Mouse (Mus musculus): ENCODE data around the gene Olfr539. TPM values are rescaled to one million over a fixed set of nuclear protein-coding genes. Genes with fewer than 3 reads are reported as not detected.
A peak's percentile ranks its signal among the peaks of the same experiment; 100 is the strongest.
"Not testable (repeated sequence)": the region's sequence is repeated elsewhere in the genome, so short reads cannot be mapped to it uniquely, and the experiment has no call there.

Gene Olfr539
- polyA plus RNA-seq (2015; fragmentation: Nextera tagmentation; extraction: Ambion mirVana): not detected in 2 replicates

- 58% methylated on average over 4 of the region's 4 CpGs for WGBS
- no peak for ATAC-seq (replicated peaks; ENCODE audit: insufficient number of reproducible peaks, insufficient read depth, low FRiP score, low read depth)
- Histone ChIP-seq H3K27ac (no peak within 1 kb of the TSS), H3K36me3 (no peaks in the 10 kb centered on the region), H3K4me3 (no peak within 1 kb of the TSS), H3K27me3 (no peaks in the 10 kb centered on the region), H3K9ac (no peak within 1 kb of the TSS), H3K4me1 (replicated peaks) (no peaks in the 10 kb centered on the region), H3K4me2 (no peak within 1 kb of the TSS), H3K9me3 (replicated peaks) (no peaks in the 10 kb centered on the region)
These were observed at the start of gene Olfr539 for GRCm38 (mm10) chr7:140659630-140660029. Gene Olfr539, plus strand, starts transcription at chr7:140659930.

GRCm38 (mm10) chr7:140628670-140629069, 31.1 kb upstream of the Olfr539 start, which contains the start of gene Olfr61:
Gene Olfr61, plus strand, starts transcription at chr7:140628970.
- H3K27me3 ChIP-seq, H3K4me3 ChIP-seq: not testable (repeated sequence)
- 65% methylated on average over 3 of the region's 3 CpGs for WGBS

GRCm38 (mm10) chr7:140630559-140630958, 29.2 kb upstream of the Olfr539 start:
- H3K36me3 ChIP-seq: no peaks in the 10 kb centered on the region
- H3K4me1 ChIP-seq (replicated peaks): no peaks in the 10 kb centered on the region
- no peak for ATAC-seq (replicated peaks; ENCODE audit: insufficient number of reproducible peaks, insufficient read depth, low FRiP score, low read depth)
- H3K27me3 ChIP-seq: no peaks in the 10 kb centered on the region
- no peak overlapping the region for H3K9ac ChIP-seq
- 47% methylated on average over 1 of the region's 1 CpGs for WGBS
- no peaks in the 10 kb centered on the region for H3K9me3 ChIP-seq (replicated peaks)
- H3K4me2 ChIP-seq: no peak overlapping the region
- H3K4me3 ChIP-seq: no peak overlapping the region
- H3K27ac ChIP-seq: no peak overlapping the region

More at GRCm38 (mm10) chr7:140628670-140629069, 31.1 kb upstream of the Olfr539 start, which contains the start of gene Olfr61:
- not testable (repeated sequence) for H3K36me3 ChIP-seq; H3K9ac ChIP-seq; H3K4me1 ChIP-seq (replicated peaks); H3K27ac ChIP-seq; H3K9me3 ChIP-seq (replicated peaks); H3K4me2 ChIP-seq; ATAC-seq (replicated peaks; ENCODE audit: insufficient number of reproducible peaks, insufficient read depth, low FRiP score, low read depth)

- Histone ChIP-seq H3K36me3 (no peaks in the 10 kb centered on the region), H3K4me2 (no peak within 1 kb of the TSS), H3K27ac (no peak within 1 kb of the TSS), H3K27me3 (no peaks in the 10 kb centered on the region), H3K9ac (no peak within 1 kb of the TSS), H3K9me3 (replicated peaks) (no peaks in the 10 kb centered on the region), H3K4me3 (no peak within 1 kb of the TSS), H3K4me1 (replicated peaks) (no peaks in the 10 kb centered on the region)
- WGBS: 73% methylated on average over 1 of the region's 1 CpGs
- ATAC-seq (replicated peaks; ENCODE audit: insufficient number of reproducible peaks, insufficient read depth, low FRiP score, low read depth): no peak
These were observed 13.6 kb upstream of the Olfr539 start, which contains the start of gene Olfr53 for GRCm38 (mm10) chr7:140646152-140646551. Gene Olfr53, plus strand, starts transcription at chr7:140646452.

GRCm38 (mm10) chr7:140670693-140671092, 11.0 kb downstream of the Olfr539 start:
- H3K4me1 ChIP-seq (replicated peaks); H3K4me3 ChIP-seq; H3K27ac ChIP-seq; H3K4me2 ChIP-seq; H3K9ac ChIP-seq; H3K36me3 ChIP-seq; H3K27me3 ChIP-seq; ATAC-seq (replicated peaks; ENCODE audit: insufficient number of reproducible peaks, insufficient read depth, low FRiP score, low read depth); H3K9me3 ChIP-seq (replicated peaks): not testable (repeated sequence)
- WGBS: 74% methylated on average over 3 of the region's 3 CpGs

- no peaks in the 10 kb centered on the region for H3K36me3 ChIP-seq
- no peak overlapping the region for H3K4me3 ChIP-seq
- ATAC-seq (replicated peaks; ENCODE audit: insufficient number of reproducible peaks, insufficient read depth, low FRiP score, low read depth): no peak
- no peaks in the 10 kb centered on the region for H3K4me1 ChIP-seq (replicated peaks)
- no peaks in the 10 kb centered on the region for H3K27me3 ChIP-seq
- H3K9me3 ChIP-seq (replicated peaks): 0 out of 2 replicates have a peak, but pooled peaks cover 3% of the 10 kb centered on the region
- H3K4me2 ChIP-seq: peak overlapping the region; percentile 39
- WGBS: under 1% methylated on average over 6 of the region's 6 CpGs
- no peak overlapping the region for H3K27ac ChIP-seq
- H3K9ac ChIP-seq: no peak overlapping the region
These were observed 16.1 kb downstream of the Olfr539 start for GRCm38 (mm10) chr7:140675863-140676262.

GRCm38 (mm10) chr7:140679591-140679990, 19.9 kb downstream of the Olfr539 start:
- H3K4me3 ChIP-seq; H3K27ac ChIP-seq; H3K4me1 ChIP-seq (replicated peaks); H3K36me3 ChIP-seq; ATAC-seq (replicated peaks; ENCODE audit: insufficient number of reproducible peaks, insufficient read depth, low FRiP score, low read depth); H3K4me2 ChIP-seq; H3K9ac ChIP-seq; H3K27me3 ChIP-seq; H3K9me3 ChIP-seq (replicated peaks): not testable (repeated sequence)
- 62% methylated on average over 4 of the region's 4 CpGs for WGBS

- no peak within 1 kb of the TSS for H3K27ac ChIP-seq
- H3K9me3 ChIP-seq (replicated peaks): 0 out of 2 replicates have a peak, but pooled peaks cover 3% of the 10 kb centered on the region
- no peak within 1 kb of the TSS for H3K4me2 ChIP-seq
- H3K27me3 ChIP-seq: no peaks in the 10 kb centered on the region
- H3K4me1 ChIP-seq (replicated peaks): no peaks in the 10 kb centered on the region
- 82% methylated on average over 1 of the region's 1 CpGs for WGBS
- no peak within 1 kb of the TSS for H3K4me3 ChIP-seq
- no peaks in the 10 kb centered on the region for H3K36me3 ChIP-seq
- ATAC-seq (replicated peaks; ENCODE audit: insufficient number of reproducible peaks, insufficient read depth, low FRiP score, low read depth): no peak
- H3K9ac ChIP-seq: no peak within 1 kb of the TSS
These were observed 21.9 kb downstream of the Olfr539 start, which contains the start of gene Olfr45 for GRCm38 (mm10) chr7:140681651-140682050. Gene Olfr45, plus strand, starts transcription at chr7:140681951.

GRCm38 (mm10) chr7:140696967-140697366, 37.2 kb downstream of the Olfr539 start, which contains the start of gene Olfr541:
Gene Olfr541, plus strand, starts transcription at chr7:140697267.
- H3K4me1 ChIP-seq (replicated peaks): no peaks in the 10 kb centered on the region
- no peak within 1 kb of the TSS for H3K9ac ChIP-seq
- H3K4me2 ChIP-seq: no peak within 1 kb of the TSS
- ATAC-seq (replicated peaks; ENCODE audit: insufficient number of reproducible peaks, insufficient read depth, low FRiP score, low read depth): no peak
- H3K9me3 ChIP-seq (replicated peaks): no peaks in the 10 kb centered on the region
- no peak within 1 kb of the TSS for H3K4me3 ChIP-seq
- no peaks in the 10 kb centered on the region for H3K36me3 ChIP-seq
- H3K27ac ChIP-seq: no peak within 1 kb of the TSS
- H3K27me3 ChIP-seq: no peaks in the 10 kb centered on the region

- WGBS: 60% methylated on average over 2 of the region's 2 CpGs
- Histone ChIP-seq H3K9me3 (replicated peaks) (no peaks in the 10 kb centered on the region), H3K36me3 (no peaks in the 10 kb centered on the region), H3K4me1 (replicated peaks) (no peaks in the 10 kb centered on the region), H3K27ac (no peak overlapping the region), H3K27me3 (no peaks in the 10 kb centered on the region), H3K9ac (no peak overlapping the region), H3K4me3 (no peak overlapping the region), H3K4me2 (no peak overlapping the region)
- ATAC-seq (replicated peaks; ENCODE audit: insufficient number of reproducible peaks, insufficient read depth, low FRiP score, low read depth): no peak
These were observed 46.6 kb downstream of the Olfr539 start for GRCm38 (mm10) chr7:140706348-140706747.

- Histone ChIP-seq H3K9ac (no peak overlapping the region), H3K4me3 (no peak overlapping the region), H3K9me3 (replicated peaks) (no peaks in the 10 kb centered on the region), H3K36me3 (no peaks in the 10 kb centered on the region), H3K27me3 (no peaks in the 10 kb centered on the region), H3K4me2 (no peak overlapping the region), H3K4me1 (replicated peaks) (no peaks in the 10 kb centered on the region), H3K27ac (no peak overlapping the region)
- no peak for ATAC-seq (replicated peaks; ENCODE audit: insufficient number of reproducible peaks, insufficient read depth, low FRiP score, low read depth)
- 70% methylated on average over 6 of the region's 6 CpGs for WGBS
These were observed 48.0 kb downstream of the Olfr539 start for GRCm38 (mm10) chr7:140707536-140708284.
